Mouse (Mus musculus) ovary, adult 10 weeks (tissue): ENCODE measurements around the gene Vmn1r177. TPM values are rescaled to one million over a fixed set of nuclear protein-coding genes. Genes with fewer than 3 reads are reported as not detected.

Experiments used
- polyA plus RNA-seq: library from polyadenylated mRNA; stranded (reverse); fragments of 350-450 nt; fragmentation: Illumina TruSeq; extraction: RNeasy Lipid Tissue Mini Kit (QIAGEN cat#74804); gene quantifications from one replicate; pipeline ENCODE4 v1.2.3, GENCODE M21; 2014

Gene Vmn1r177
- polyA plus RNA-seq, result not detected

DNA sequence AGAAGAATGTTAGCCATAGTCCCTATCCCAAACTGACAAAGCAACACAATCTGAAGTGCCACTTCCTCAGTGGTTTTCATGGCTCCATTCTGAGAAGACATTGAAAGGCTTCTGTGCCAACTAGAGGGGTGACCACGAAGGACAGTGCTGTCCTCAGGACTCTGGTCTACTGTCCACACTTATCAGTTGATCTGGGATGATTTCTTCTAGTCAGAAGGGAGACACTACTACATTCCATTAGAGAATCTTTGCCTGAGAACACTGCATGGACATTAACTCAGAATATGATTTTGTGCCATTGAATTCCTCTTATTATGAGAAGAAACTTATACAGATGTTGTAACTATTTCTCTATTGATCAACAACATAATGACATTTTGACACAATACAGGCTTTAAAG is at the start of gene Vmn1r177:
Gene Vmn1r177 (minus strand): TSS at position 101 of the 400 bp plus-strand sequence.

DNA sequence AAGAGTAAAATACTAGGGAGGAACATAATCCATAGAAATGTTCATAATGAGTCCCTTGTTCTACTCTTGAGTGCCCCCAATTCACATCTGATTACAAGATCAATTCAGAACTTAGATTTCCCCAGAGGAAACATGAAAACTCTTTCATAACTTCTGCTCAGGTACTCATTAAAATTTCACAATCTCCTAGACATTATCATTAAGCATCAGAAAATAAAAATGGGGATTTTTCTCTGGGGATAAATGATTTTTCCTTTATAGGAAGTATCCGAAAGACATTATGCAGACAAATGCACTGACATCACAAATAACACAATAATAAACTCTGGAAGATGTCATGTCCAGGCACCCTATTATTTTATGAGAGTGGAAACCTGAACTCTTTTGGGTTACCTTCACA is 25.5 kb upstream of the Vmn1r177 start, which contains the start of gene Vmn1r178:
Gene Vmn1r178 (plus strand): TSS at position 301 of the 400 bp plus-strand sequence.

DNA sequence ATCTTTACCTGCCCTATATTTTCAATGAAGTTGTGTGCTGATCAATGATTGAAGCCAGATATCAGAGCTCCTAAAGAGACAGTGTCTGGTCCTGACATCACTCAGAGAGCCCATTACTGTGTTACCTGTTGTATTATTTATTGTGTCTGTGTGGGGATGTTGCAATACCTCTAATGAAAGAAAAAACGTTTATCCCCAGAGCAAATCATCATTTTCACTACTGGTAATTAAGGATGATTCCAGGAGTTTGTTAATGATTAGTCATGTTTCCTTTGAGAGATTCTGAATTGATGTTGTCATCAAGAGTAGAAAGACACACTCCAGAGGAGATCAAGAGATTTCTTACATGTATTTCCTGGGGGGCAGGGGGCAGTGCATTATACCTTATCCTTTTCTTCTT is 29.0 kb downstream of the Vmn1r177 start, which contains the start of gene Vmn1r176:
Gene Vmn1r176 (minus strand): TSS at position 101 of the 400 bp plus-strand sequence.

Other genes with a start within 250 kb of the Vmn1r177 start
- not detected for gene Vmn1r171, start 235.7 kb downstream of the Vmn1r177 start, polyA plus RNA-seq
- not detected for gene Vmn1r172, start 208.1 kb downstream of the Vmn1r177 start, polyA plus RNA-seq
- gene Vmn1r173, start 165.7 kb downstream of the Vmn1r177 start, polyA plus RNA-seq, result not detected
- gene Vmn1r174, start 114.2 kb downstream of the Vmn1r177 start, polyA plus RNA-seq, result not detected
- gene Vmn1r175, start 55.8 kb downstream of the Vmn1r177 start, polyA plus RNA-seq, result not detected
- gene Vmn1r176, start 29.1 kb downstream of the Vmn1r177 start, polyA plus RNA-seq, result not detected
- not detected for gene Vmn1r178, start 25.6 kb upstream of the Vmn1r177 start, polyA plus RNA-seq
- gene Vmn1r179, start 60.5 kb upstream of the Vmn1r177 start, polyA plus RNA-seq, result not detected
- not detected for gene Vmn1r180, start 84.2 kb upstream of the Vmn1r177 start, polyA plus RNA-seq
- gene Vmn1r181, start 108.2 kb upstream of the Vmn1r177 start, polyA plus RNA-seq, result not detected
- not detected for gene V1rd19, start 135.2 kb upstream of the Vmn1r177 start, polyA plus RNA-seq
- gene Vmn1r183, start 186.8 kb upstream of the Vmn1r177 start, polyA plus RNA-seq, result not detected
- gene Zfp180, start 215.5 kb upstream of the Vmn1r177 start, polyA plus RNA-seq, result 10.1 TPM
- gene Zfp112, start 245.9 kb upstream of the Vmn1r177 start, polyA plus RNA-seq, result 1.4 TPM